Mouse (Mus musculus): ENCODE results near the gene Gdi1. TPM values are rescaled to one million over a fixed set of nuclear protein-coding genes. Genes with fewer than 3 reads are reported as not detected.
"Not testable (repeated sequence)": the region's sequence is repeated elsewhere in the genome, so short reads cannot be mapped to it uniquely, and the experiment has no call there.

Gdi1 gene
- polyA plus RNA-seq, 1 experiment from 2014 or later: 512 TPM

DNA sequence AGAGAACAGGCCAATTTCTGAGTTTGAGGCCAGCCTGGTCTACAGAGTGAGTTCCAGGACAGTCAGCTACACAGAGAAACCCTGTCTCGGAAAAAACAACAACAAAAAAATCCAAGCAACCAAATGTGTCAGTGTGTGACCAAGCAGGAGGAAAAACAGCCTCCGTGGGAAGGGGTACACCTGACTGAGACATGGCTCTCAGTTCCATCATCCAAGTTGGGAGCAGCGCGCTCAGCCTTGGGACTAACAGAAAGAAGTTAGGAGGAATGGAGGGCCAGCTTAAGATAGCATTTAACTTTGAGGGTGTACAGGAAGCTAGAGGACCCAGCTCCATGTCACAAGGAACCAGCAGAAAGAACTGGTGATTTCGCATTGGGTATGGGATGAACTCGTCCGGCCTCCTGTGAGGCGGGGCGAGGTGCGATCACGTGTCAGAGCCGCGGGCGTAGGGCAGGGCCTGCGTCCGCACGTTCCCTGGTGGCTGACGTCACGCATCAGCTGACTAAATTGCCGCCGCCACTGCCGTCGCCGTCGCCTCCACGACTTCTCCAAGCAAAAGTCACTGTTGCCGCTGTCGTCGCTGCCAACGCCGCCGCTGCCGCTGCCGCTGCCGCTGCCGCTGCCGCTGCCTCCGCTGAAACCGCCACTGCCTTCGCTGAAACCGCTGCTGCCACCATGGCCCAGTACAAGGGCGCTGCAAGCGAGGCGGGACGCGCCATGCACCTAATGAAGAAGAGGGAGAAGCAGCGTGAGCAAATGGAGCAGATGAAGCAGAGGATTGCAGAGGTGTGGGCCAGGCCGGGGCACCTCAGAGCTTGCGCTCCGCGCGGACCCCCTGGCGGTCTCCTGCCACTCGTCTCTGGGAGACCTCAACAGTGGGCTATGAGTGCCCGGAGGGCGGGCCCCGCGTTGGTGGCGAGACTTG is 8.0 kb downstream of the Gdi1 start, which contains the start of gene Fam50a:
Gene Fam50a (plus strand): TSS at position 494 of the 925 bp plus-strand sequence.
- Histone ChIP-seq H3K9ac (ENCODE audit: low read length) (peak within 1 kb of the TSS; percentile 54), H3K27me3 (ENCODE audit: control insufficient read depth, insufficient read depth, low read length) (no peaks in the 10 kb centered on the region), H3K9me3 (ENCODE audit: control insufficient read depth, low read length) (no peaks in the 10 kb centered on the region), H3K4me3 (ENCODE audit: low read depth, low read length) (peak within 1 kb of the TSS; percentile 49), H3K27ac (ENCODE audit: low read depth, low read length) (0 out of 2 replicates have a peak within 1 kb of the TSS, but pooled peaks have one; percentile 29), H3K4me1 (ENCODE audit: control insufficient read depth, insufficient read depth, low read length) (no peaks in the 10 kb centered on the region), H3K4me2 (ENCODE audit: low read depth) (peak within 1 kb of the TSS; percentile 67), H3K36me3 (ENCODE audit: control insufficient read depth, insufficient read depth, low read length) (peaks cover 2% of the 10 kb centered on the region; the same call in 1 of the 2 replicates)
- ATAC-seq (ENCODE audit: insufficient read depth, low FRiP score, low TSS enrichment) (peak; percentile 96), DNase-seq (ENCODE audit: low spot score) (peak; percentile 88)
- WGBS: 19% methylated on average over 41 of the region's 59 CpGs

DNA sequence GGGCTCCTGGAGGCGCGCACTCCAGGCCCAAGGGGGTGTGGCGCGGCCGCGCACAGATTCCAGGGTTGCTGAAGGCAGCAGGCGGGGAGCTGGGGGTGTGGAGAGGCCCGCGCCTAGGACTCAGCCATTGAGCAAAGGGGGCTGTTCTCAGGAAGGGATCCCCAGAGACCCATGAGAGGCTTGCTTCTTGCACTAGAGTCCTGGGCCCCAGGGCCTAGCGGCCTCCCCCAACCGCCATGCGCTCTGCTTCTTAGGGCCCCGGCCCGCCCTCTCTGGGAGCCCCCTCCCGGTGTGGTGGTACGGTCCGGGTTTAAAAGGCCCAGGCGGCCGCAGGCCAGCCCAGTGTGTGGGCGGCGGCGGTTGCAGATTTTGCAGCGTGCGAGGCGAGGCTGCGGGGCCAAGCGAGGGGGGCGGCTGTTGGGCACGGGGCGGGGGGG is 23.9 kb downstream of the Gdi1 start, which contains the start of gene Plxna3:
Gene Plxna3 (plus strand): TSS at position 342 of the 437 bp plus-strand sequence.
- ATAC-seq (ENCODE audit: insufficient read depth, low FRiP score, low TSS enrichment): peak; percentile 95
- H3K9me3 ChIP-seq (ENCODE audit: control insufficient read depth, low read length): no peaks in the 10 kb centered on the region
- H3K27me3 ChIP-seq (ENCODE audit: control insufficient read depth, insufficient read depth, low read length): no peaks in the 10 kb centered on the region
- H3K4me2 ChIP-seq (ENCODE audit: low read depth): peak within 1 kb of the TSS; percentile 61
- peak within 1 kb of the TSS; percentile 67; the same call in 1 of the 2 replicates for H3K27ac ChIP-seq (ENCODE audit: low read depth, low read length)
- peak; percentile 77 for DNase-seq (ENCODE audit: low spot score)
- peak within 1 kb of the TSS; percentile 47 for H3K4me3 ChIP-seq (ENCODE audit: low read depth, low read length)
- H3K4me1 ChIP-seq (ENCODE audit: control insufficient read depth, insufficient read depth, low read length): 0 out of 2 replicates have a peak, but pooled peaks cover 6% of the 10 kb centered on the region
- H3K36me3 ChIP-seq (ENCODE audit: control insufficient read depth, insufficient read depth, low read length): no peaks in the 10 kb centered on the region
- WGBS: 13% methylated on average over 18 of the region's 30 CpGs
- H3K9ac ChIP-seq (ENCODE audit: low read length): peak within 1 kb of the TSS; percentile 65

DNA sequence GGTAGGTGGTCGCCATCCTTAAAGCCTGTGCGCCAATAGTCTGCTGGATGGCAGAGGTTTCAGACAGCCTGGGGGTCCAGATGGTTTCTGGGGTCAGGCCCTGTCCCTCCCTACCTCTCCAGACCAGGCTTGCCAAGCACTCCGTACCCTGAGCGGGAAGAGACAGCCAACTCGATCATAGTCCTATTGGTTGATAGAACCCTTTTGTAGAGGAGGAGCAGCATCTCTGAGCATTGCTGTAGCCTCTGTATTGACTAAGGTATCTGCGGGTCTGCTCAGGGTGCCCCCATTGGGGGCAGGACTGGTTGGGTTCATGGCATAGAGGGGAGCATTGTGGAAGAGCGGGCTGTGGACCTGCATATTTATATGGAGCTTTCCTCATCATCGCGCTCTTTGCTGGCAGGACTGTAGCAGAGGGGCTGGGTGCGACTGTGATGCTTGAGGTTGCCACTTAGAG is 24.4 kb downstream of the Gdi1 start:
- no peaks in the 10 kb centered on the region for H3K9me3 ChIP-seq (ENCODE audit: control insufficient read depth, low read length)
- no peaks in the 10 kb centered on the region for H3K27me3 ChIP-seq (ENCODE audit: control insufficient read depth, insufficient read depth, low read length)
- H3K36me3 ChIP-seq (ENCODE audit: control insufficient read depth, insufficient read depth, low read length): no peaks in the 10 kb centered on the region
- DNase-seq (ENCODE audit: low spot score): no peak
- H3K4me1 ChIP-seq (ENCODE audit: control insufficient read depth, insufficient read depth, low read length): 0 out of 2 replicates have a peak, but pooled peaks cover 6% of the 10 kb centered on the region
- H3K9ac ChIP-seq (ENCODE audit: low read length): peak overlapping the region; percentile 65
- H3K4me2 ChIP-seq (ENCODE audit: low read depth): peak overlapping the region; percentile 61
- H3K4me3 ChIP-seq (ENCODE audit: low read depth, low read length): peak overlapping the region; percentile 47
- H3K27ac ChIP-seq (ENCODE audit: low read depth, low read length): no peak overlapping the region
- peak; percentile 33 for ATAC-seq (ENCODE audit: insufficient read depth, low FRiP score, low TSS enrichment)
- 24% methylated on average over 10 of the region's 10 CpGs for WGBS

DNA sequence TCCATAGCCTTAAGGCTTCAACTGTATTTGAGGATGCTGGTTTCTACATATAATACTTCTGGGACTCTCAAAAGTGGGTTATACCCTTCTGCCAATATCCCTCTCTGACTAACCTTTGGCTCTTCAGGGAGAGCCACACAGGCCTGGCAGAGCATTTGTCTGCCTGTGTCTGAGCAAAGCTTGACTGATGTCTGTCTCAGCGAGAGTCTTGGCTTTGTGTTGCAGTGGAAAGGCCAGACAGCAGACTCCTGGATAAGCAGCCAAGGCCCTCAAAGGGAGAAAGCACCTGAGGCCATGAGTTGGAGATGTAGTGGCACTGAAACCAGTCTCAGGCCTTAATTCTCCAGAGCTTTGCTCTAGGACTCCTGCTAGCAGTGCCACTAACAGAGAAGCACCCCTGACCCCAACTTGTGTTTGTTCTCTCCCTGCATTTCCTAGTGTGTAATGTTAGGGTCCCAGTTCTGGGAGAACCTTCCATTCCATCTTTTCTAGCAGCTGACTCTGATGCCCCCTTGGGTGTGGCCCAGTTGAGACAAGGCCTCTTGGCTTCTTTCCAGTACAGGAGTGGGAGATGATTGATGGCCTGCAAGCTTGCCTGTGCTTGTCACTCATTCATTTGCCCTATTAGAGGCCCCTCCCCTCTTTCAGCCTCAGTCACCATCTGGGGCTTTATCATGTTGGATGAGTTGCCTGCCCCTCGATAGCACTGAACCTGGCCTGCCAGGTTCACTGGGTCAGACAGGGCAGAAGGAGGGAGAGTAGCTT is 25.6 kb downstream of the Gdi1 start:
- Histone ChIP-seq H3K4me1 (ENCODE audit: control insufficient read depth, insufficient read depth, low read length) (0 out of 2 replicates have a peak, but pooled peaks cover 6% of the 10 kb centered on the region), H3K4me3 (ENCODE audit: low read depth, low read length) (peak overlapping the region; percentile 47), H3K9ac (ENCODE audit: low read length) (no peak overlapping the region), H3K9me3 (ENCODE audit: control insufficient read depth, low read length) (no peaks in the 10 kb centered on the region), H3K27ac (ENCODE audit: low read depth, low read length) (no peak overlapping the region), H3K27me3 (ENCODE audit: control insufficient read depth, insufficient read depth, low read length) (no peaks in the 10 kb centered on the region), H3K4me2 (ENCODE audit: low read depth) (peak overlapping the region; percentile 61), H3K36me3 (ENCODE audit: control insufficient read depth, insufficient read depth, low read length) (no peaks in the 10 kb centered on the region)
- DNase-seq (ENCODE audit: low spot score) (no peak), ATAC-seq (ENCODE audit: insufficient read depth, low FRiP score, low TSS enrichment) (no peak)
- WGBS: 45% methylated on average over 2 of the region's 2 CpGs

DNA sequence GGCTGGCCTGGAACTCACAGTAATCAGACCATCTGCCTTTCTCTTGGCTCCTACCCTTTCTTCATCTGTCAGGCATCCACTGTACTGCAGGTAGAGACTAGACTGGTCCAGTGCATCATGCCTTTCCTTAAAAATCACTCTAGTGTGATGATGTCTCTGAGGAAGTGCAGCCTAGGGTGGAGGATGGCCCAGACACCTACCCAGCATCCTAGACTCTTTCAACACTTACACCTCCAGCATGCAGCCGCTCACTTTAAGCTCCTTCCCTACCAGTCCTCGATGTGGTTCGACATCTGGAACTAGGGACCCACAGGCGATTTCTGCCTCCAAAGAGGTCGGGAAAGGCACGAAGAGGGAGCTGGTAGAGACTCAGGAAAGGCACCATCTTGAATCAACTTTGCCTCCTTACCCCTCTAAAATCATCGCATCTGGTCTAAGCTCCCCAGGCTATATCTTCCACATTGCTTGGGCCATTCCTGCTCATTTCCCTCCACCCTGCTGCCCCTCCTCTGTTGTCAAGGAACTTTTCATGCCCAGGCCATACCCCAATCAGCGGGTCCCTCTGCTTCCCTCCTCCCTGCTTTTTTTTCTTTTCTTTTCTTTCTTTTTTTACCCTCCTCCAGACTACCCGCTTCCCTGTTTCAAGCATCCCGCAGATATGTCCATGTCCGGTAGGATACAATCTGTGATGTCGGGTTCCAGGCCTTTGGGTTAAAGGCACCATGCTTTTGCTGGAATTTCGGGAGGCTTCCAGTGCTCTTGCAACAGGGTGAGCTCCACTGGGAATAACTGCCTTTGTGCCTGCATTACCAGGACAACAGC is 48.1 kb downstream of the Gdi1 start:
- H3K27me3 ChIP-seq (ENCODE audit: control insufficient read depth, insufficient read depth, low read length): no peaks in the 10 kb centered on the region
- peak overlapping the region; percentile 38 for H3K4me3 ChIP-seq (ENCODE audit: low read depth, low read length)
- peak overlapping the region; percentile 50 for H3K4me2 ChIP-seq (ENCODE audit: low read depth)
- H3K27ac ChIP-seq (ENCODE audit: low read depth, low read length): no peak overlapping the region
- H3K9ac ChIP-seq (ENCODE audit: low read length): peak overlapping the region; percentile 45
- H3K9me3 ChIP-seq (ENCODE audit: control insufficient read depth, low read length): no peaks in the 10 kb centered on the region
- no peaks in the 10 kb centered on the region for H3K36me3 ChIP-seq (ENCODE audit: control insufficient read depth, insufficient read depth, low read length)
- ATAC-seq (ENCODE audit: insufficient read depth, low FRiP score, low TSS enrichment): peak; percentile 48; the same call in 1 of the 2 replicates
- 29% methylated on average over 13 of the region's 13 CpGs for WGBS
- H3K4me1 ChIP-seq (ENCODE audit: control insufficient read depth, insufficient read depth, low read length): no peaks in the 10 kb centered on the region
- DNase-seq (ENCODE audit: low spot score): no peak

DNA sequence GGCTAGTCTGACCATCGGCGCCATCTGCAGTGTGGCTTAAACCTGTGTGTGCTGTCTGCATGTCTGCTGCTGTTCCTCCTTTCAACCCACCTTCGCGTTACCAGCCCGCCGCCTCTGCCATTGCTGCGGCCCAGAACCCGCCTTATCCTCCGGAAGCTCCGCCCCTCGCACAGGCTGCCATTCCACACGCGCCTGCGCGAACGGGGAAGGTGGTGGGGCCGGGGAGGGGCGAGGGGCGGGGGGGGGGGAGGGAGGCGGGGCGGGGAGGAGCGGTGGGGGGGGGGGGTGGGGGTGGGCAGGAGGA is 48.6 kb downstream of the Gdi1 start, which contains the start of gene Lage3:
Gene Lage3 (minus strand): TSS at position 152 of the 304 bp plus-strand sequence.
- no peaks in the 10 kb centered on the region for H3K4me1 ChIP-seq (ENCODE audit: control insufficient read depth, insufficient read depth, low read length)
- ATAC-seq (ENCODE audit: insufficient read depth, low FRiP score, low TSS enrichment): peak; percentile 55; the same call in 1 of the 2 replicates
- H3K9ac ChIP-seq (ENCODE audit: low read length): peak within 1 kb of the TSS; percentile 45
- H3K27me3 ChIP-seq (ENCODE audit: control insufficient read depth, insufficient read depth, low read length): no peaks in the 10 kb centered on the region
- peak within 1 kb of the TSS; percentile 38 for H3K4me3 ChIP-seq (ENCODE audit: low read depth, low read length)
- WGBS: 19% methylated on average over 11 of the region's 22 CpGs
- H3K36me3 ChIP-seq (ENCODE audit: control insufficient read depth, insufficient read depth, low read length): no peaks in the 10 kb centered on the region
- H3K9me3 ChIP-seq (ENCODE audit: control insufficient read depth, low read length): no peaks in the 10 kb centered on the region
- peak within 1 kb of the TSS; percentile 50 for H3K4me2 ChIP-seq (ENCODE audit: low read depth)
- DNase-seq (ENCODE audit: low spot score): peak; percentile 74
- H3K27ac ChIP-seq (ENCODE audit: low read depth, low read length): no peak within 1 kb of the TSS

DNA sequence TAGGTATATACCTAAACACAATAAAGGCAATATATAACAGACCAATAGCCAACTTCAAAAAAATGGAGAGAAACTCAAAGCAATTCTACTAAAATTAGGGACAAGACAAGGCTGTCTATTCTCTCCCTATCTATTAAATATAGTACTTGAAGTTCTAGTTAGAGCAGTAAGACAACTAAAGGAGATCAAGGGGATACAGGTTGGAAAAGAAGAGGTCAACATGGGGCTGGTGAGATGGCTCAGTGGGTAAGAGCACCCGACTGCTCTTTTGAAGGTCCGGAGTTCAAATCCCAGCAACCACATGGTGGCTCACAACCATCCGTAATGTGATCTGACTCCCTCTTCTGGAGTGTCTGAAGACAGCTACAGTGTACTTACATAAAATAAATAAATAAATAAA is 52.3 kb downstream of the Gdi1 start:
- ATAC-seq (ENCODE audit: insufficient read depth, low FRiP score, low TSS enrichment); H3K4me2 ChIP-seq (ENCODE audit: low read depth); H3K27ac ChIP-seq (ENCODE audit: low read depth, low read length); H3K9ac ChIP-seq (ENCODE audit: low read length); H3K9me3 ChIP-seq (ENCODE audit: control insufficient read depth, low read length); H3K27me3 ChIP-seq (ENCODE audit: control insufficient read depth, insufficient read depth, low read length); H3K36me3 ChIP-seq (ENCODE audit: control insufficient read depth, insufficient read depth, low read length); H3K4me3 ChIP-seq (ENCODE audit: low read depth, low read length); DNase-seq (ENCODE audit: low spot score); H3K4me1 ChIP-seq (ENCODE audit: control insufficient read depth, insufficient read depth, low read length): not testable (repeated sequence)
- WGBS: 93% methylated on average over 2 of the region's 3 CpGs

DNA sequence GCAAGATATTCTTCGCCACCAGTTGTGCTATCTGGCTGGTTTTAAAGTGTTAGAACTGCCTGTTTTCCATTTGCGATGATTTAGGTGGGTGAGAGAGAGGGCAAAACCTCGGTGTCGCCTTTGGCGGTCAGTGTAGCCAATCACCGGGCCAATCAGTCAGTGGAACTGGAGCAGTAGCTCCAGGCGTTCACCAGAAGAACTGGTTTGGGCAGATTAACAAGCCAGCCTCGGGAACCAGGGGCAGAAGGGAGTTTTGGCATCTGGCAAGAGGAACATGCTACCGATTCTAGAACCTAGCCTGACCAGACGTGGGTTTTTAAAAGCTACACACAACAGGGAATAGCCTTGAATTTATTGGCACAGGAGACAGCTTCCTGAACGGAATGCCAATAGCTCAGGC is 54.4 kb downstream of the Gdi1 start:
- Histone ChIP-seq H3K4me2 (ENCODE audit: low read depth) (no peak overlapping the region), H3K27me3 (ENCODE audit: control insufficient read depth, insufficient read depth, low read length) (no peaks in the 10 kb centered on the region), H3K27ac (ENCODE audit: low read depth, low read length) (no peak overlapping the region), H3K4me1 (ENCODE audit: control insufficient read depth, insufficient read depth, low read length) (no peaks in the 10 kb centered on the region), H3K9me3 (ENCODE audit: control insufficient read depth, low read length) (no peaks in the 10 kb centered on the region), H3K9ac (ENCODE audit: low read length) (no peak overlapping the region), H3K36me3 (ENCODE audit: control insufficient read depth, insufficient read depth, low read length) (no peaks in the 10 kb centered on the region), H3K4me3 (ENCODE audit: low read depth, low read length) (no peak overlapping the region)
- DNase-seq (ENCODE audit: low spot score) (no peak), ATAC-seq (ENCODE audit: insufficient read depth, low FRiP score, low TSS enrichment) (no peak)
- 52% methylated on average over 11 of the region's 11 CpGs for WGBS

Measured in neural tube, embryonic 11.5 days (tissue).